Mouse (Mus musculus): ENCODE measurements around the gene Foxn4.

The Foxn4 gene

DNA sequence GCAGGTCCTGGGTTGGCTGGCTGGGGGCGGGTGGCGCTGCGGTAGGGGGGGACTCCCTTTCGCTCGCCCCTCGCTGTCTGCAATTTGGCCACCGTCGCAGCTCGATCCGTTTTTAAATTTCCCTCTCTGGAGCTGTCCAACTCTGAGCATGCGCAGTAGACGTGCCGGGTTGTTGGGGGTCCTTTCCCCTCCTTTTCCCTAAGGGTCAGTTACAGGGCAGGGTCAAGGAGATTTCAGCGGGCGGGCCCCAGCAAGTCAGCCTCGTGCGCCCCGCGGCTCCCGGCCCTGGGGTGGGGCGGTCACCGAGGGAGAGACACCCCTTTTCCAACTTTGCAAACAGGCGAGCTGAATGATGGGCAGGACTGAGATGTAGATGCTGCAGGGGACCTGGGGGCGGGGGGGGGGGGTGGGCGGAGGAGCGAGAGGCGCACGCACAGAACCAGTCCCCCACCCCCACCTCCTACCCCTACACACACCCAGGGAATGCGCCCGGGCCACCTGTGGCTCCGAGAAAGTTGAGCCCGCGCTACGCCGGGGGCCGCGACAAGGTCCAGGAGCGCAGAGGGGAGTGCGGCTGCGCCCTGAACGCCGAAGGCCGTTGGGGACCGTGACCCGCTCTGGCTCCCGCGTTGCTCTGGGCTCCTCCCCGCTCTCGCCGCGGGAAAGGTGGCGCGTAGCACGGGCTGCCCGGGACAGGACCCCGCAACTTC, at the start of gene Foxn4:
Gene Foxn4, minus strand, starts transcription at position 115 of the 710 bp plus-strand sequence.
- in situ Hi-C loops (cut with MboI; ENCODE audit: unreplicated experiment in 2 of 2): no loop called here

- in situ Hi-C loops (cut with MboI; ENCODE audit: unreplicated experiment in 2 of 2): loop anchor here in 1 of 2 experiments (25.0 kb wide), 1 partner anchor 461 kb away; no protein-coding TSS in a partner anchor
These were observed 49.6 kb upstream of the Foxn4 start for GRCm38 (mm10) chr5:114323105-114323790.

DNA sequence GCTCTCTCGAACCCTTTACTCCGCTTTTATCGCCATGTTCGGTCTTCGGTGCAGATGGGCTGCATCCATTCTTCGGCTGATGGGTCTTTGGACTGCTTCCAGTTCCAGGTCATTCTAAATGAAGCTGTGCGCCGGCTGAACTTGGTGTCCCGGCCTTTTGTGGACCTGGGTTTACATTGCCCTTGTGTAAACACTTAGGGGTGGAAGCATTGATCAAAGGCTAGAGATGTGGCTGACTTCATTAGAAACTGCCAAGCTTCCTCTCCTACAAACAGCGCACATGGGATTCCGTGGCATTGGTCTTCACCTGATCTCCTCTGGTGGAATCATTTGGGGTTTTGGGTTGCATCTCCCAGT, 36.1 kb upstream of the Foxn4 start:
- in situ Hi-C loops (cut with MboI; ENCODE audit: unreplicated experiment in 2 of 2): loop anchor here (5.0 to 25.0 kb wide), 9 partner anchors 73 to 945 kb away; partner anchors contain the start of genes Kctd10 (in 1 of the 2) and Ube3b (in 1 of the 2)

- in situ Hi-C loops (cut with MboI; ENCODE audit: unreplicated experiment in 2 of 2): loop anchor here (5.0 to 25.0 kb wide), 7 partner anchors 254 to 944 kb away; no protein-coding TSS in a partner anchor
These were observed 35.4 kb upstream of the Foxn4 start for GRCm38 (mm10) chr5:114308765-114309679.

DNA sequence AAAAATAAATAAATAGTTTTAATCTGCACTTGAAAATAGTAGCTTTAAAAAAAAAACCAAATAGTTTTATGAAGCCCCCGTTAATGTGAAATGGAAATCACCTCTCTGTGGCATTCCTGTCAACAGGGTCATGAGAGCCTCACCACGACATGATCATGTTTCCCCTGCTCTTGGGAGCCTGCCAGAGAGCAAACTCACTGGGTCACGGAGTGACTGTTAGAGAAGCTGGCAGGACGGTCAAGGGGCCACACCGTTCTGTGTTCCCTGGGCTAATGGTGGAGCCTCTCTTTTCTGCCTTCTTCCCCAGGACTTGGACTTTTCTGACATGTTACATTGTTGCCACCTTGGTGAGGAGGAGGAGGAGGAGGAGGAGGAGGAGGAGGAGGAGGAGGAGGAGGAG, 32.9 kb upstream of the Foxn4 start:
- in situ Hi-C loops (cut with MboI; ENCODE audit: unreplicated experiment in 2 of 2): loop anchor here (5.0 to 25.0 kb wide), 7 partner anchors 252 to 942 kb away; no protein-coding TSS in a partner anchor

DNA sequence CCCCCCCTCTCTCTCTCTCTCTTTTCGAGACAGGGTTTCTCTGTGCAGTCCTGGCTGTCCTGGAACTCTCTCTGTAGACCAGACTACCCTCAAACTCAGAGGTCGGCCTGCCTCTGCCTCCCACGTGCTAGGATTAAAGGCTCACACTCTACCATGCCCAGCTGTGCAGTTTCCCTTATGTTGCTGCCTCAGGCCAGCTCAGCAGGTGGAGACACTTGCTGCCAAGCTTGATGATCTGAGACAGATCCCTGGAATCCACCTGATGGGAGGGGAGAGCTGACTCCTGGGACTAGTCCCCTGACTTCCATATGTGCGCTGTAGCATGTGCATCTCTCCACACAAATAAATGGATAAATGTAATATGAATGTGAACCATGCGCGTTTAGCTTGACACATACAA, 29.6 kb upstream of the Foxn4 start:
- in situ Hi-C loops (cut with MboI; ENCODE audit: unreplicated experiment in 2 of 2): loop anchor here (10.0 to 25.0 kb wide), 4 partner anchors 248 to 938 kb away; no protein-coding TSS in a partner anchor

DNA sequence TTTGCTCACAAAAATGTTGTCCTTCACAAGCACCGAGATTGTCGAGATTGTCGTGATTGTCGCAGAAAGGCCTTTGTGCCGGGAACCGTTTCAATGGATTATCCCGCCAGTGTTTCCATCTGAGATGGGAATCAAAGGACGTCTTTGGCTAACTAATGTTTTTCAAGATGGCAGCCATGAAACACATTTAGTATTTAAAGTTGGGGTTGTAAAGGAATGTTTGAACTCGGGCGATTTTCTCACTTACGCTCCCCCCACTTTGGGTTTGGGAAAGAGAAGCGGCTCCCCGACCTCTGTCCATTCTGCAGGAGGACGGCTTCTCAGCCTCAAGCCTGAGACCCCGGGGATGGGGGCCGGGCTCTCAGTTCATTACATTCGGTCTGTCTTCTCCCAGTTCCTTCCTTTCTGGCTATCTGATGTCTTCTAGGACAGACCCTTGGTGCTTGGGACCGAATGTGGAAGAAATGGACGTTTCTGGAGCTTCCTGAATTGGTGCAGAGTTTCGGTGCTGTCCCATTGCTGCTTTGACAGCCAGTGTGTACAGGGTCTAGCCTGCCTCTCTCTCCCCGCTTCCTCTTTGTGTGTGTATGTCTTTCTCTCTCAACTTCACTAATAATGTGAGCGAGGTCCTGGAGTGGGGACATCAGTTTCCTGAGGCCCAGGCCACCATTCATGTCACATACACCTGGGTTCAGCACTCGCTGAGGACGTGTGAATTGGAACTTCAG, 26.4 kb upstream of the Foxn4 start:
- in situ Hi-C loops (cut with MboI; ENCODE audit: unreplicated experiment in 2 of 2): loop anchor here (10.0 to 25.0 kb wide), 5 partner anchors 245 to 935 kb away; no protein-coding TSS in a partner anchor

DNA sequence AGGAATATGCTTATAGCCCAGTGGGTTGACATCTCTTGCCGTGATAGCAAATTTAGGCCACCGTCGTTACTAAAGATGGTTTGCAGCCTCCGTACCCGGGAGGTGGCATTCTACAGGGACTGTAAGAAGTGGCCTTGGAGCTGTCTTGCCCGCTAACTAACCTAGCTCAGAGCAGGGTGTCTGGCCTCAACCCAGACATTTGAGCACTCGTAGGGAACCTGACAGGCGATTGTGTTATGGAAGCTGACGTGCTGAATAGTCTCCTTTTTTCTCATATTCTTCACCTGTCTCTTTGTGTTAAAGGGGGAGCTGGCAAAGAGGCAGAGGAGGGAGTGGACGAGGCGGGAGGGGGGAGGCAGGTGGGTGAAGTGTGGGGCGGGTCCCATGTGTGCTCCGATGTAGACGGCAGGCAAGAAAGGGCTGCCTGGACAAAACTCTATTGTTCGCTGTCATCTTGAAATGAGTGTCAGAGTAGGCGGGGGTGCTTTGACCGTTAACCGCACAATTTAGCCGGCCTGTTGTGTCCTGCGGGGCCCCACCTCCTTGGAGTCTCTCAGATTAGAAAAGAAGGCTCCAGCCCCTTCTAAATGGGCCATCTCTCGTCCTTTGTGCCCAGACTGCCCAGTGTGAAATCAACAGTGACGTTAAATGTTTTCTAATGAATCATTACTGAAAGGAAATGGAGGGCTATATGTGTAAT, 25.7 kb upstream of the Foxn4 start:
- in situ Hi-C loops (cut with MboI; ENCODE audit: unreplicated experiment in 2 of 2): loop anchor here (10.0 to 25.0 kb wide), 2 partner anchors 612 to 935 kb away; no protein-coding TSS in a partner anchor

GRCm38 (mm10) chr5:114298212-114298894, 24.7 kb upstream of the Foxn4 start:
- in situ Hi-C loops (cut with MboI; ENCODE audit: unreplicated experiment in 2 of 2): loop anchor here (10.0 to 25.0 kb wide), 2 partner anchors 611 to 934 kb away; no protein-coding TSS in a partner anchor

DNA sequence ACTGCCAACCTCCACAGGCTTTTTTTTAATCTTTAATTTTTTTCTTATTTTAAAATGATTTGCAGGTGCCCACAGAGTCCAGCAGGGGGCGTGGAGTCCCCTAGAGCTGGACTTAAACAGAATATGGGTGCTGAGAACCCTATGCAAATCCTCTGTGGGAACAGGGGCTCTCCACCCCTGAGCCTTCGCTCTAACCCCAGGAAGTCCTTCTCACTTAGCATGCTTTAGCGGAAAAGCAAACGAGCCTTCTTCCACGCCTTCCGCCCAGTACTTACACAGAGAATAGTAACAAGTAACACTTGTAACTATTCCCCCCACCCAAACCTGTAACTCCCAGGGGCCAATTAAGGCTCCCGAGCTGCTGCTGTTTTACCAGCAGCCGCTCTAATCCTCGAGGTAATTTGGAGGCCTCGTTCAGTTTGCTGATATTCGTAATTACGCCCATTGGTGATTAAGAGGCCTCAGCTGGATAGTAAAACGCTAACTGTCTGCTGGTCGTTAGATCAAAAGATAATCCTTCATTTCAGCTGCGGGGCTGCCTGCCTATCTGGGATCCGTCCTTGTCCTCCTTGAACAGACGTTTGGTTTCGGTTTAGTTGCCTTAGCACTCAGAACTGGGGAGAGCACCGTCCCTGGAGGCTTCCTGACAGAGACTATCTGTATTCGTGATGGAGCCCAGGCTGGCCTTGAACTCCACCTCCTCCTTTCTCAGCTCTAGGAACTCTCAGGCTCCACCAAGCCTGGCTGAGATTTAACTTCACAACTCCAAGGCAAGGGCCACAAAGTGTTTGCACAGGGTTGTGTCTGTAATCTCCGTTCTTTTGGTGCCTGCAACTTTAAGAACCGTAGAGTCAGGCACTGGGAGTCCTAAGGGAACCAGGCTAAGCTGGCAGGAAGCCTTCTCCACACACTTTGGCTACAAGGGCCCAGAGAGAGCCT, 23.4 kb upstream of the Foxn4 start:
- in situ Hi-C loops (cut with MboI; ENCODE audit: unreplicated experiment in 2 of 2): loop anchor here (10.0 to 25.0 kb wide), 2 partner anchors 610 to 932 kb away; no protein-coding TSS in a partner anchor

- in situ Hi-C loops (cut with MboI; ENCODE audit: unreplicated experiment in 2 of 2): loop anchor here (10.0 to 25.0 kb wide), 2 partner anchors 603 to 925 kb away; no protein-coding TSS in a partner anchor
These were observed 16.4 kb upstream of the Foxn4 start for GRCm38 (mm10) chr5:114290004-114290403.

DNA sequence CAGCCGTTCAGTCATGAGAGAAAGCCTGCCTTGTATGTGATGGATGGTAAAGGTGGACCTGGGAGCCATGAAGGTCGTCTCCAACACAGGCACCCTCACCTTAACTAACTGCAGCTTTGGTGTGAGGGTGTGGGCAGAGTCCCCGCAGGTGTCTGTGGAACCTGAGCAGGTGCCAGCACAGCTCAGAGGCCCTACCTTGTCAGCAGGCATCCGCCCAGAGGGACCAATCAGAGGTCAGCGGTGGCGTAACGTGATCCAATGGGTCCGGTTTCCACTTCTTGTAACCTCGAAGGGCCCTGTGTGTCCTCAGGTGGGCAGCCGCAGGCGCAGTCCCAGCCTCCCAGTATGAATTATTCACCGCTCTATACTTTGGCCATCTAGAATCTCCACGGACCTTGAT, 15.3 kb upstream of the Foxn4 start, which contains the start of gene Myo1h:
Gene Myo1h, plus strand, starts transcription at position 293 of the 400 bp plus-strand sequence.
- in situ Hi-C loops (cut with MboI; ENCODE audit: unreplicated experiment in 2 of 2): loop anchor here in 1 of 2 experiments (25.0 kb wide), 1 partner anchor 602 kb away; no protein-coding TSS in a partner anchor

GRCm38 (mm10) chr5:114288396-114288795, 14.8 kb upstream of the Foxn4 start:
- in situ Hi-C loops (cut with MboI; ENCODE audit: unreplicated experiment in 2 of 2): loop anchor here in 1 of 2 experiments (25.0 kb wide), 1 partner anchor 601 kb away; no protein-coding TSS in a partner anchor

DNA sequence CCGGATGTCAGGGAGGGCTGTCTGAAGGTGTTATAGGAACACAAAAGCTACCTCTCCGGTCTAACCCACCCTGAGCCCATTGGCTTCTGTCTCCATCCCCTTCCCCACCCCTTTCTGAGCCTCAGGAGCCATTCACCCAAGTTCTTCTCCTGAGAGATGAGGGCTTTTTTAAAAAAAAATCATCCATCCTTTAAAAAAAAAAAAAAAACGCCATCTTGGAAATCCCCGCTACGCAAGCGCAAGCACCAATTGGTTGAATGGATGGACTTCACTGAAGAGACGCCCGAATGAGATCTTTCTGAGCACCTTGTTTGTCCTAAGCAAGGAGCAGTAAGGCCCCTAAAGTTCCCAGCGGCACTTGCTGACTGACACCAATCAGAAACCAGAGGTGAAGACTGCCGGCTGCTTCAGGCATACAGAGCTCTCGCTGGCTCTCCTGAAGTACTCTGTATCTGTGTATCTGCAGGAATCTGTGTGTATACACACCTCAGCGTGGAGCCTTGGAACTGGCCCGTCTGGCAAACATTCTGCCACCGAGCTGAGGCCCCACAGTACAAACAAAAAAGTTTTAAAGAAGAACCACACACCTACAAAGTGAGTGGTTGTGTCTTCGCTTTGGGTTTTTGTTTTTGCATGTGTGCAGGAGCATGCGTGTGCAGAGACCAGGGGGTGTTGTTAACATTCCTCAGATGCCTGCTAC, 13.4 kb upstream of the Foxn4 start:
- in situ Hi-C loops (cut with MboI; ENCODE audit: unreplicated experiment in 2 of 2): loop anchor here in 1 of 2 experiments (25.0 kb wide), 1 partner anchor 600 kb away; no protein-coding TSS in a partner anchor

DNA sequence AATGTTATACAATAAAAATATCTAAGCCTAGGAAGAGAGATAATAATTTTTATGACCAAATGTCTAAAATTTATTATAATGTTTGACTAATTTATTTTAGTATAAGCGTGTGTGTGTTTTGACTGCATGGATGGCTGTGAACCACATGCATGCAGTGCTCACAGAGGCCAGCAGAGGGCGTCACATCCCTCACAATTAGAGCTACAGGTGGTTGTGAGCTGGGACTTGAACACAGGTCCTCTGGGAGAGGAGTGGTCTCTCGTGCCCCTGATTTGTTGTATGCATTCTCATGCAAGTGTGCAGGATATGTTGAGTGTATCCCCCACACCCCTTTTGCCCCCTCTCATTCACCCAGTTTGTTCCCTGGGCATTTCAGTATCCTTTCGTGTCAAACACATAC, 12.5 kb upstream of the Foxn4 start:
- in situ Hi-C loops (cut with MboI; ENCODE audit: unreplicated experiment in 2 of 2): loop anchor here in 1 of 2 experiments (25.0 kb wide), 1 partner anchor 599 kb away; no protein-coding TSS in a partner anchor

- in situ Hi-C loops (cut with MboI; ENCODE audit: unreplicated experiment in 2 of 2): loop anchor here in 1 of 2 experiments (25.0 kb wide), 1 partner anchor 598 kb away; no protein-coding TSS in a partner anchor
These were observed 11.7 kb upstream of the Foxn4 start for GRCm38 (mm10) chr5:114285398-114285700.

All from v-Abl transformed pro-B cells (cell line).